Mouse (Mus musculus) splenic B cell, adult 2 months (primary cell): ENCODE measurements around the gene Gucy2c.
A peak's percentile ranks its signal among the peaks of the same experiment; 100 is the strongest.

Experiments used
- DNase-seq: peaks from one replicate; pipeline ENCODE4 v3.0.0-alpha.2; 2011; ENCODE audit warnings: low read depth, low spot score
- H3K27me3 ChIP-seq: 2 replicates; pipeline ENCODE4 v1.6.1; 2012; ENCODE audit warnings: mild to moderate bottlenecking, low read length, moderate library complexity, mixed read lengths; ENCODE audit not compliant: control insufficient read depth, poor library complexity, insufficient read depth, severe bottlenecking
- H3K36me3 ChIP-seq: 2 replicates; pipeline ENCODE4 v1.6.1; 2012; ENCODE audit warnings: mild to moderate bottlenecking, low read length, moderate library complexity, mixed read lengths; ENCODE audit not compliant: control insufficient read depth, poor library complexity, insufficient read depth, severe bottlenecking

Gene Gucy2c

DNA sequence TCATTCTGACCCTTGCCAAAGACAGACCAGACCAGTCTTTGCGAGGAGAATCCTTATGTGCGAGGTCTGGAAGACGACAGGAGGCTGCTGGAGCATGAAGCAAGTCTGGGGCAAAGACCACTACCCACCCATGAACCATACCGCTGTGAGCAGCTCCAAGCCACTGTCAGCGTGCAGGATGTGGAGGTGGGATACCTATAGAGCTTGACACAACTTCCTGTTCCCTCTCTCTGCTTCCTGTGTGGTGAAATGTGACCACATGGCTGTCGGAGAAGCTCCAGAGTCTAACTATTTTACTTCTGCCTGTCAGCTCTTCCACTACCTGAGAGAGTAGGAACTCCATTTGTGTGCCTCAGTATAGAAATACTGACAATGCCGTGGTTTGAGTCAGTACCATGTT, 45.8 kb downstream of the Gucy2c start:
- no peaks in the 10 kb centered on the region for H3K36me3 ChIP-seq
- H3K27me3 ChIP-seq, result no peaks in the 10 kb centered on the region
- peak; percentile 69 for DNase-seq

DNA sequence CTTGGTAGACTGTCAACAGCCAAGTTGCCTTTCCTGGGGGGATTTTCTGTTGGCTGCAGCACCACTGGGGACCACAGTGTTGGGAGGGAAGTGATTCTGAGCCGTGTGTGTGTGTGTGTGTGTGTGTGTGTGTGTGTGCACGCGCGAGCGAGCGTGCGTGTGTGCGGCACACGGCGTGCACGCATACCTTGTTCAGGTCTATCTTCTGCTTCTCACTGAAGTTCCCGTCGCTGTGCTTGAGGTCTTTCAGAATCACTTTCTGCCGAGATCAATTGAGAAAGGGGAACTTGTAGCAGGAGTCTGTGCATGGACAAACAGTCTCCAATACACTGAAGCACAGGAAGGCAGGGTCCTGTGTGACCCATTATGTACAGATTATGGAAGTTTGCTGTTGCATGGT, 53.4 kb downstream of the Gucy2c start:
- H3K27me3 ChIP-seq, result no peaks in the 10 kb centered on the region
- no peaks in the 10 kb centered on the region for H3K36me3 ChIP-seq
- DNase-seq, result peak; percentile 87

DNA sequence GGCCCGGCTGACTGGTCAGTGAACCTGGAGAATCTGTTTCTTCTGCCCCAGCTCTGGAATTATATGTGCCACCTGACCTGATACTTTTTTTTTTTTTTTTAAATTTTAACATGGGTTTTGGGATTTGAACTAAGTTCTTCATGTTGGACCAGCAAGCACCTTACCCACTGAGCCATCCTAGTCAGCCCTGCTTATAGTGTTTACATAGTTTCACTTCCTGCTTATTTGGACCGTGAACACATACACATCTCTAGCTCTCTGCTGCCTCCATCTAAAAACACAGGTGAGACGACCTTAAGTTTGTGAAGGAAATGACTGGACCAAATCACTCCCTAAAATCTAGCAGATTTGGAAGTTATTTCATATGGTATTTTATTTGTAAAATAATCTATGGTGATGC, 58.4 kb downstream of the Gucy2c start:
- DNase-seq, result peak; percentile 74
- Histone ChIP-seq H3K27me3 (no peaks in the 10 kb centered on the region), H3K36me3 (no peaks in the 10 kb centered on the region)

DNA sequence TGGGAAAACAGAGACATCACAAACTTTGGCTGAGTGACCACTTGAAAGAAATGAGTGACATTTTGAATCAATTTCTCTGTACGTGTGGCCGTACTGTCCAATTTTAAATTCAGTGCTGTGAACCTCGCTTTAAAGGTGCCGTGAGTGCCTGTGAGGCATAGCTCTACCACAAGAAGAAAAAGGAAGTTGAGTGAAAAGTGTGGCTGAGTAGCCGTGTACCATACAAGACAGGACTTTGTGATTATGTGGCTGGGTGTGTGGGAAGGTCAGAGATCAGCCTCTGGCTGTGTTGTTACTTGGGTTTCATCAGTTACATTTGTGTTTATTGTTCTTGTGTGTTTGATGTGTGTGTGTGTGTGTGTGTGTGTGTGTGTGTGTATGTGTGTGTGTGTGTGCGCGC, 59.0 kb downstream of the Gucy2c start:
- H3K27me3 ChIP-seq, result no peaks in the 10 kb centered on the region
- peak; percentile 22 for DNase-seq
- no peaks in the 10 kb centered on the region for H3K36me3 ChIP-seq

DNA sequence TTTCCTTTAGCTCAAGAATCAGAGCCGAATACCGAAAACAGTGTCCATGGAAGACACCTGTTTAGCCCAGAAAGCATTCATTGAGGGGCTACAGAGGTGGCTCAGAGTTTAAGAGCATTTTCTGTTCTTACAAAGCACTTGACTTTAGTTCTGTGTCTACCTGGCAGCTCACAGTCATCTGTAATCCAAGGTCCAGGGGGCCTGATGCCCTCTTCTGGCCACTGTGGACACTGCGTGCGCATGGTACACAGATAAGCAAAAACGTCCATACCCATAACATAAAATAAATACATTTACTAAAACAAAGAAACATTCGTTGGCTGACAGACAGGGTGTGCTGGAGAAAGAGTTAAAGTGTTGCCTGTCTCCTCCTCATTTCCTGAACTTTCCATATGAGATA, 59.6 kb downstream of the Gucy2c start:
- Histone ChIP-seq H3K27me3 (no peaks in the 10 kb centered on the region), H3K36me3 (no peaks in the 10 kb centered on the region)
- DNase-seq, result peak; percentile 85

DNA sequence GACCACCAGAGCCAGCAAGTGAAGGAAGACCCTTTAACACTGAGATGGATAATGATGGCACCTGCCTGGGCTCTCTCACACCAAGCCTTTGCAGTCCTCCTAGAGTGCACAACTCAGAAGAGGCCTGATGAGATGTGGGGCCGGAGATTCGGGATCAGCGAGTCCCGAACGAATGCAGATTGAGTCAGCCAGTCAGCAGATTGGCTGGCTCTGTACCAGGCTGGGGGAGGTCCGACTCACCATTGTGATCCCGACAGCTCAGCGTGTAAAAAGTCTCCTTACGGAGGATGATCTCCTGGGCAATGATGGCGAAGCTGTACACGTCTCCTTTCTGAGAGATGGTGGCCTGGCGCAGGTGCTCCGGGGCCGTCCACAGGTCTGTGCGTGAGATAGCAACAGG, 61.1 kb downstream of the Gucy2c start:
- DNase-seq, result no peak
- Histone ChIP-seq H3K27me3 (no peaks in the 10 kb centered on the region), H3K36me3 (no peaks in the 10 kb centered on the region)

DNA sequence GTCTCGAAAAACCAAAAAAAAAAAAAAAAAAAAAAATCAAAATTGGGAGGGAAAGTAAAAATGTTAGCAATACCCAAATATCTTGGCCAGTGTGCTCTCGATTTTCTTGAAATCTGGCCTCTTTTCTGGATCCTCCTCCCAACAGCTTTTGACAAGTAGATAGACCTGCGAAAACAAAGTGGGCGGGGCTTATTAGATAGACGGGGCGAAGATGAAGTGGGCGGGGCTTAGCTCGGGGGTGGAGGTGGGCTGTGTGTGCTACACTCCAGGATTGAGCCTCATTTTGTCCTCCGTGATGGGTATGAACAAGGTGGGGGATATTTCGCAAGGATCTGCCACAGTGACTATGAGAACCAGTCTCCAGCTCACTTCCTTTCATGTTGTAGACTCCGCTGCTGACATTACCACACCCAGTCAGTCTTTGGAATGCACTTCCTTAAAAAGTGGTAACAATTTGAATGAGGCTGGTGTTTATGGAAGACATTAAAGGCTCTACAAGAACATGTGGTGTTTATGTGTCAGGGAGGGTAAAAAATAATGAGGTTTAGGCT, 65.6 kb downstream of the Gucy2c start:
- Histone ChIP-seq H3K27me3 (no peaks in the 10 kb centered on the region), H3K36me3 (no peaks in the 10 kb centered on the region)
- DNase-seq, result peak; percentile 24

DNA sequence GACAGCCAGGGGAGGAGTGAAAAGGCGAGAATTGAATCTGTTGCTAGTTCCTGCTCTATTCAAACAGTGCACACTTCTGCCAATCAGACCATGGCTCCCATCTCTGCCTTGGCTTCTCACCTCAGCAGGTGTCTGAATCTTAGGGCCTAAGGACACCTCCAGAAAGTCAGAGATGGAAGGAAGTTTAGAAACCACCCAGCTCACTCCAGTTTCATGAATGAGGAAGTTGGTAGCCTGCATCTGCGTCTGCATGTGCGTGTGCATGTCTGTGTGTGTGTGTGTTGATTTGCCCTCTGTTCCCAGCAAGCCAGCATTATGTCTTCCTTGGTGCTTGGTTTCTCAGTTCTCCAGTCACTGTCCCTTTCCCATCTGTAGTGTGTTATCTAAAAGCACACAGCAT, 67.5 kb downstream of the Gucy2c start:
- peak; percentile 78 for DNase-seq
- no peaks in the 10 kb centered on the region for H3K36me3 ChIP-seq

DNA sequence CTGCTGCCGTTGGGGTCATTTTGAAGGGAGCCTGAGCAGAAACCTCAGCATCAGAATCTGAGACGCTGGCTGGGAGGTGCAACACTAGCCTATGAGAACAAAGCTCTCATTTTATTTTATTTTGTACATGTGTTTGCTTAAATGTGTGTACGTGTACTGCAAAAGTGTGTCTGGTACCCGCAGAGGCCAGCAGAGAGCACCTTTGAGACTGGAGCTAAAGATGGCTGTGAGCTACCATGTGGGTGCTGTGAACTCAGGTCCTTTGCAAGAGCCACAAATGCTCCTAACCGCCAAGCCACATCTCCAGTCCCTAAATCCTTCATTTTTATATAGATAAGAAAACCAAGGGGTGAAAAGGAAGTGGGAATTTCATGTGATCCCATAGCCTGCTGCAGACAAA, 71.2 kb downstream of the Gucy2c start:
- Histone ChIP-seq H3K36me3 (no peaks in the 10 kb centered on the region), H3K27me3 (no peaks in the 10 kb centered on the region)
- DNase-seq, result no peak

More for the DNA sequence above, 67.5 kb downstream of the Gucy2c start:
- H3K27me3 ChIP-seq, result no peaks in the 10 kb centered on the region

DNA sequence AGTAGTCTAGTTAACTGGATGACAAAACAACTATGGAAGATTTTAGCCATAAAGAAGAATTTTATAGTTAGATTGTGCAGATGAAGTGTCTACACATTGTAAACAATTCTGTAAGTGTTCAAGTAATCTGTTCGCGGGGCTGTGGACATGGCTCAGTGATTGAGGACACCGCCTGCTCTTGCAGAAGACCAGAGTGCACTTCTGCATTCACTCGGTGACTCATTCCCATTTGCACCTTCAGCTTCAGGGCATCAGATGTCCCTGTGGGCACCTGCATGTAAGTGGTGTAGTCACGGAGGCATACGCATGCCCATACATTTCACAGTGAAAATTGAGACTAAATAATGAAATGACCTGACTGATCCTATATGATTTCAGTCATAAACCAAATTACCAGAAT, 73.0 kb downstream of the Gucy2c start:
- no peaks in the 10 kb centered on the region for H3K27me3 ChIP-seq
- peak; percentile 59 for DNase-seq
- H3K36me3 ChIP-seq, result no peaks in the 10 kb centered on the region; the same call in 1 of the 2 replicates

DNA sequence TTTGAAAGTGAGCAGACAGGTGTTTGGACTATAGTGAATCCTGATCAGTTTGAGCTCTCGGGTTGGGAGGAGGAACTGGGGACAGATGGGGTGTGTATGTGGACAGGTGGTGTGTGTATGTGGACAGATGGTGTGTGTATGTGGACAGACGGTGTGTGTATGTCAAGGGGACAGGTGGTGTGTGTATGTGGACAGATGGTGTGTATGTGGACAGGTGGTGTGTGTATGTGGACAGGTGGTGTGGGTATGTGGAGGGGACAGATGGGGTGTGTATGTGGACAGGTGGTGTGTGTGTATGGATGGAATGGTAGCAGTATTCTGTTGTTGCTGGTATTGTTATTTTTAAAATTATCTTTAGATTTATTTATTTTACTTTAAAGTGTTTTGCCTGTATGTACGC, 79.7 kb downstream of the Gucy2c start:
- H3K36me3 ChIP-seq, result no peaks in the 10 kb centered on the region; the same call in 1 of the 2 replicates
- H3K27me3 ChIP-seq, result no peaks in the 10 kb centered on the region
- DNase-seq, result no peak

DNA sequence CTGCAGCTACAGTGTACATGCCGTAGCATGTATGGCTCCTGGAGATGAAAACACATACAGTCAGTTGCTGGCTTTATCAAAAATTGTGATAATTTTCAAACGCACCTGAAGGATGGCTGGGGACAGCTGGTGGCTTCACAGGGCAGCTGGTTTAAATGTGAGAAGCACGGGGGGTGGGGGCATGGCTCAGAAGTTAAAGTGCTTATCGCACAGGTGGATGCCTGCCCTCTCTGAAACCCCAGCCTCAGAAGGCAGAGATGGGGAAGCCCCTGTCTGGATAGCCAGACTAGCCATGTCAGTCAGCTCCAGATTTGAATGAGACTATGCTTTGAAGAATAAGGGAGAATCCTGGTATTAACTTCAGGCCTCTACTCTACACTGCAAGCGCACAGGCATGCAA, 80.4 kb downstream of the Gucy2c start:
- no peak for DNase-seq
- H3K27me3 ChIP-seq, result no peaks in the 10 kb centered on the region
- H3K36me3 ChIP-seq, result no peaks in the 10 kb centered on the region; the same call in 1 of the 2 replicates

DNA sequence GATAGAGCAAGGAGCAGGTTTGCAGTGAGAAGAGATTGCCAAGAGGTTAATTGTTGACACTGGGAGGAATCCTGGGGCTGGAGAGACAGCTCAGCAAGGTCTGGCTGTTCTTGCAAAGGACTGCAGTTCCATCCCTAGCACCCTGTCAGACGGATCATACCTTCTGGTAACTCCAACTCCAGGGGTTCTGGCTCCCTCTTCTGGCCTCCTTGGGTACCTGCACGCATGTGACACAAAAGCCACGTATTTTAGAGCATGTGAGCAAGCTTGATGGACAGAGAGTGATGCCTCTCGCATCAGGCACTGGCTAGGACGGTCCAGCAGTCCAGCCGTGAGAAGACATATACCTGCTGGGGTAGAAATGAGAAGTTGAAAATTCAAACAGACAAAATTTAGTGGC, 90.3 kb downstream of the Gucy2c start:
- DNase-seq, result peak; percentile 28
- H3K27me3 ChIP-seq, result no peaks in the 10 kb centered on the region
- H3K36me3 ChIP-seq, result no peaks in the 10 kb centered on the region

DNA sequence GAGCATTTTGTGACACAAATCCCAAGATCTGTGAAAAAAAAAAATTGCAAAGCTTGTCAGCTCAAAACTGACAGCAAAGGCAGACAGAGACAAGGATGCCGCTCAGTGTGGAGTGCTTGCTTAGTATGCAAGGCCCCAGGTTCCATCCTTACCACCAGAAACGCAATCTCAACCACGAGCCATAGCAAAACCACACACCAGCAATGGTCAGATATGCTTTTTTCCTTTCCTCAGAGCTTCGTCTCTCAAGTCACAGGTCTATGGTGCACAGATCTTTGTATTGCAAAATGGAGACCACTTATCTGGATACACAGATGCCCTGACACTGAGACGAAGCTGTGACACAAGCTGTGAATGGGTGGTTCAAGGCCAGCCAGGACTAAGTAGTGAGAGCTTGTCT, 91.0 kb downstream of the Gucy2c start:
- DNase-seq, result no peak
- Histone ChIP-seq H3K36me3 (no peaks in the 10 kb centered on the region), H3K27me3 (no peaks in the 10 kb centered on the region)

DNA sequence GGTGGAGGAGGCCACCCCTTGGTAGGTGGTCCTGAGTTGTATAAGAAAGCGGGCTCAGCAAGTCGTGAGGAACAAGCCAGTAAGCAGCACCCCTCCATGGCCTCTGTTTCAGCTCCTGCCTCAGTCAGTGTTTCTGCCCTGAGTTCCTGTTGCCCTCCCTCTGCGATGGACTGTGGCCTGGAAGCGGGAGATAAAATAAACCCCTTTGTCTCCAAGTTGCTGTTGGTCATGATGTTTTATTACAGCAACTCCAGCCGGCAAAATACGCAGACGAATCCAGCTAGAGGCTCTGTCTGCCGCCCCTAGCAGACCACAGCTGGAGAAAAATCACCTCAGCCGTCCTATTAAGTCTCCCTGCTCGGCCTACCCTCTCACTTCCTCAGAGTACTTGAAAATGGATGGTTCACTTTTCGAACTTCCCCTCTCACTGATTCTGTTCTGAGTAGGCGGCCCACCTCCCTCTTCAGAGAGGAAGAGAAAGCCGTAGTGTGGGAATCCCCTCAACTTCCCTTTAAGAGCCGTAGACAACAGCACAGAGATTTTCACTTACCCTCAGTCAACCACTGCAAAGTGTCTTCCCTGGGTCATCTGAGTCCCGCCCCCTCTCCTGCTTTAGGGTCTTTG, 91.7 kb downstream of the Gucy2c start:
- DNase-seq, result peak; percentile 94
- H3K36me3 ChIP-seq, result no peaks in the 10 kb centered on the region
- no peaks in the 10 kb centered on the region for H3K27me3 ChIP-seq

DNA sequence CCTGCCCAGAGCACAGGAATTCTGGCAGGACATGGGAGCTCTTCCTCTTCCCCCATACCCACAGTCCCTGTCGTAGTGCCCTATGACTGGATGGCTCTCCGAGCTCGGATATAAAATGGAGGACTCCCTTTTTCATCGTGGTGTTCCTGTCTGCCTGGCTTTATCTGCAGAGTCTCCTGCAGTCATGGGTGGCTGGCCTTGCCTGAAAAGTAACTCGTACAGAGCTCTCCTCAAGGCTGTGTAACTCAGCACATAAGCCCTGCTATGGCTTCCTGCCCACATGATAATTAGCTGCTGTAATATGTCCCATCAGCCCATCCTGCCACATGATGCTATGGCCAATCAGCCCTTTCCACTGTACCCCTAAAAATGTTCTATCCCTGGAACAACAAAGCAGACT, 96.1 kb downstream of the Gucy2c start:
- DNase-seq, result peak; percentile 19
- H3K27me3 ChIP-seq, result no peaks in the 10 kb centered on the region
- no peaks in the 10 kb centered on the region for H3K36me3 ChIP-seq
